Mouse (Mus musculus) lung, postnatal 36 days (tissue): Measurements from ENCODE around the gene Ubl3.

Source experiments
- DNase-seq: peaks from one replicate; pipeline ENCODE4 v3.0.0; 2022; ENCODE audit warnings: mixed read lengths

Ubl3 gene

DNA sequence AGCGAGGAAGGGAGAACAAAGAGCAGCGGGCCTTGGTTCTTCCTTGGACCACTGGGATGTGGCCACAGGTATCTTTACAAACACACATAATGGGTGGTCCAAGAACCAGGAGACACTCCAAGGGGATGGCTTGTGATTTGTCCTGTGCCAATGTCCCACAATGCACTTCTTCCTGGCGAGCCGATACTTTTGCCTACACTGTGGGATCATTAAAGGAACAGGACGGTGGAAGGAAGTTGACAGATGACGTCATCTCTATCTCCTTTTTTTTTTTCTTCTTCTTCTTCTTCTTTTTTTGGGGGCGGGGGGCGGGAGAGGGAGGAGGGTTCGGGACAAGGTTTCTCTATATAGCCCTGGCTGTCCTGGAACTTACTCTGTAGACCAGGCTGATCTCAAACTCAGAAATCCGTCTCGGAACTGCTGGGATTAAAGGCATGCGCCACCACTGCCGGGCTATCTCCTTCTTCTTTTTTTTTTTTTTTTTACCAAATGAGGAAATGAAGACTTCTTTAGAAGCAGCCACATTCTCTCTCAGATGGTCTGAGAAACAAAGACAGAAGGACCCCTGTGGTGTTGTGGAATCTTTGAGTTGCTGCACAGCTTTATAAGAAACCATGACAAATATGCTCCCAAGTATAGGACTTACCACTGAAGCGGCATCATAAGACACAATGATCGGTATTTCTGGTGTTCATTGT lies 6.8 kb upstream of the Ubl3 start:
- DNase-seq = no peak

DNA sequence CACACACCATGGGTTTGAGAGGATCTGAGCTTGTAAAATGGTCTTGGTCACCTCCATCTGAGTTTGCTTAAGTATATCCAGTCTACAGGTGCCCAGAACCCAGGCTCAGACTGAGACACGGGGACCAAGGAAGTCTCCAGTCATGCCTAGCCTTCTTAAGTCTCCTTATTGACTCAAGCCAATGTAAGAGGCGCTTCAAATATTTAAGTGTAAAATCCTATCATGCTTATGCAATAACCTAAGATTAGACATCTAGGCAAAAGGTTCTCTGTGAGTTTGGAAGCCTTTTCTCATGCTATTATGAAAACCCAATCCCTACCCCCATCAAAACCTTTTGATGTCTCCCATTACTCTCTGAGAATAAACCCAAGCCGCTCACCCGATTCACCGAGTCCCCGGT lies 5.9 kb upstream of the Ubl3 start:
- DNase-seq = peak; percentile 43

DNA sequence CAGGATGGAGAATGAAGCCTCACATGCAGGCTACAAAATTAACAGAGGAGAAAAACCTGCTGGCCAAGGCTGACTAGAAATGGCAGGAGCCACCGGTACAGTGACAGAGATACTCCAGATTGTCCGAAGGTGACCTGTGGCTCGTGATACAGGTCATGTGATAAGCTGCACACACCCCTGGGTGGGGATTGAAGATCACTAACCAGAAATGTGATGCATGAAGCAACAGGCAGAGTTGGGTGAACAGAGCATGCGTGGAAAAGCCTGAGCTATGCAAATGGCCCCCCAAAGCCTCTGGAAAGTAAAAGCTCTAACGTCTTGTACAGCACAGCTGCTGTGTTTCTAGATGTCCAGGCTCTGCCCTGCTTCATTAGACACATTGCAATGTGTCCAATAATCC lies 3.9 kb upstream of the Ubl3 start:
- peak; percentile 61 for DNase-seq

DNA sequence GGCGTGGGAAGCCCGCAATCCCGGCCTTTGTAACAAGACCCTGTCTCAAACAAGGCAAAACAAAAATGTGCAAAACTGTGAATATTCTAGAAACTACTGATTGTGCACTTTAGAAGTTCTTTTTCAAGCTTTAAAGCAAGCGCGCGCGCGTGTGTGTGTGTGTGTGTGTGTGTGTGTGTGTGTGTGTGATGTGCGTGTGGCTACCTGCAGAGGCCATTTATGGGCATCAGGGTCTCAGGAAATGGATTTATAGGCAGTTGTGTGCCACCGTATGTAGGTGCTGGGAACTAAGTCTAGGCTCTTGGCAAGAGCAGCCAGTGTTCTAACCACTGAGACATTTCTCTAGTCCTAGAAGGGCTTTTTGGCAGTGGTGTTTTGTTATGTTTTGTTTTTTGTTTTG lies 2.6 kb upstream of the Ubl3 start:
- DNase-seq = no peak

DNA sequence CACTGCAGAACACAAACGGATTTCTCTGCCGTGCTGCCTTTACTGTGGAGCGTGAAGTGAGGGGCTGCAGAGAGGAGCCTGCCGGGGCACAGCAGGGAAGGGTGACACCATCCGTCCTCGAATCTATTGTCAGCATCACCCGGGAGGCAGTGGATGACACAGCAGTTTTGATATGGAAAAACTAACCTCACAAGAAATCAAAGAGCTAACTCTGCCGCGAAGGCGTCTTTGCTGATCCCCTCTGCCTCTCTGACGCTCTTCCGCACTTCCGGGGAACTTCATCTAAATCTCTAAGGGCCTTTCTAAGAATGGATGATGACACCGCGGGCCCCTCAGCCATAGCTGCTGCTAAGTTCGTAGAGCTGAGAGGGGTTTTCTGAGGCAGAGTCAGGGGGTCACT lies 2.1 kb upstream of the Ubl3 start:
- DNase-seq = no peak

DNA sequence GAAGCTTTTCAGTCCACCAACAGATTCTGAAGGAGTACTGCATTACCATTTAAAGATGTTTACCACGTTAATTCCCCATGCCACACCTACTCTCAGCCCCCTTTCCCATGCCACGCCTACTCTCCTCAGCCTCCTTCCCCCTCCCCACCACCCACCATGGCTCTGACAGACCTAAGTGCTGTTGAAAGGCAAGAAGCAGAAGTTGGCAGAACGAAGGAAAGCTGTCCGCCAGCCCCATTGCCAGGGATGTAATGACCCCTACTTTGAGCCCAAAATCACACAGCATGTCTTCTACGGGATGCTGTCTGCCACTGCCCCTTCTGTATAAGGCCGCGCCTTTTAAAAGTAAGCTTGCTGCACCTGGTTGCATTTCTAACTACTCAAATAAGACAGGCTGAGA lies 1.7 kb upstream of the Ubl3 start:
- no peak for DNase-seq

DNA sequence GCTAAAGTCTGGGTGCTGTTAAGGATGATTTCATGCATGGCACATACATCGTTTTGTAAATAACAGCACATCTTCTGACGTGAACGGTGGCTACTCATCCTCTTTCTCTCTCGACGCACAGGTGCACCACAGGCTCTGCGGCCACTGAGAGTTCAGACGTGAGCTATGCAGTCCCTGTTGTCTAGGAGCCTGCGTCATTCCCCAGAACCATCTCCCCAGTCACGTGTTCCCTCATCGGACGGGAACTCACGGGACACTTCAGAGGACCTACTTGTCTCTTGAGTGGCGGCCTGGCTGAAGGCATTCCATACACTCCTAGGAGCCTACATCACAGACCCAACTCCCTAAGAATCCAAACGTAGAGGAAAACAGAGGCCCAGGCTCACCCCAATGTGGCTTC lies 1.1 kb upstream of the Ubl3 start:
- peak; percentile 74 for DNase-seq

DNA sequence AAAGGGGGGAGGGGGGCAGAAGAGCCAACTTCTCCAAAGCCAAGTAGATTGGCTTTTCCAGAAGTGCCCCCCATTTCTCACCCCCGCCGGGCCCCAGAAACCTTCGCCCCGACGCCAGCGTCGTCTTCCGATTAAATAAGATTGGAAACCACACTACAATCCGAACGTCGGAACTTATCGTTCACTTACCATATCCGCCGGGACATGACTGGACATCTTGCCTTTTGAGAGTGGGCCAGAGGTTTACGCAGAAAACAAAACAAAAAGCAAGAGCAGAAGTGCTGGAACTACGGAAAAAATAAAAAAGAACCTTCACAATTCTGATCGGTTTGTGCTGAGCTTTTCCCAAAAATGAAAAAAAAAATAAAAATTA lies 839 bp downstream of the Ubl3 start:
- peak; percentile 58 for DNase-seq

DNA sequence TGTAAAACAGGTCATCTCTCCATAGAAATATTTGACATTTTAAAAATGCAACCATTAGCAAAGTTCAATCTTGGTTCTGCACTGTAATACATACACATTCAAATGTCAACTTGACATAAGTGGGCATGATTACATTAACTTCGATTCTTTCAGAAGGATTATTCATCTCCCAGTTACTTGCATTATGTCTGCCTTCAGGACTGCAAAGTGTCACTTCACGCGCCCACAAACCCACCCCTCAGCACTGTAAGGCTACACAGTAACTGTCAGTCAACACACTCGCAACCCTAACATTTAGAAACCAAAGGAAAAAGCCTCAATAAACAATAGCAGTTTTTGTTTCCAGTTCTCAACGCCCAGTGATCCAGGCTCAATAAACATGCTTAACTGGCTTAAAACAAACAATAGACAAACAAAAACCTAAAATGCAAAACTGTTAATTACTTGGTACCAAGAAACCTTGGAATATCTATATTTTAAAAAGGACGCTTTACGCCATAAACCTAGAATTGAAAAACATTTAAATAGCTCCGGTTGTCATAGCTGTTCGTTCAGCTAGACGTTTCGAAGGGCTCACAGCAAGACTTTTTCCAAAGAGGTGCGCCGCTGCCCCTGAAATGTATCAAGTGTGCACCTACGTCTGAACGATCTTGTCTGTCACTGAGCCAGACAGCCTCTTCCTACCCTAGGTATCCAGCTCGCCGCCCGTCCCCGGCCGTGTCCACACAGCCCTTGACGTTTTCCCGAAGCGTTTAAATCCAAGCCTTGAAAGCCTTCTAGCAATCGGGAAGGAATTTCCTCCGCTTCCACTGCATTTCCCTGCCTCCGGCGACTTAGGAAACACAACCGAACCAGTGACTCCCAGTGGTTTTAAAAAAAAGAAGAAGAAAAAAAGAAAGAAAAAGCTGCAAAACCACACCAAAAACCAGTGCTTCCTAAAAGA lies 1.5 kb downstream of the Ubl3 start:
- peak; percentile 60 for DNase-seq

DNA sequence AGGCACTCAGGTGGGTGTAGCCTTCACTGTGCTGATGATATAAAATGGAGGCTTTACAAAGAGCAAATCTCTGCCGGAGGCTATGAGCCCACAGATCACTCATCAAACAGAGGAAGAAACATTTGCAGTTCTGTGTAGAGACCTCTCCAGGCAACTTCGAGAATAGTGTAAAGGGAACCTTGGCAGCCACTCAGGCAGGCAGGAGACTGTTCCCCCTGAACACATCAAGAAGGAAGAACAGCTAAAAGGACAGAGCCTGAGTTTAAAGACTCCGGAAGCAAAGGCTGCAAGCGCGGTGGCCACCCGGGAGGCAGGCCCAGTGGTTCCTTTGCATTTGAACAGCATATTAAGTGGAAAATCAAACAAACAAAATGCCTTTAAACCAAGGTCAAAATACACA lies 2.2 kb downstream of the Ubl3 start:
- DNase-seq = peak; percentile 63

DNA sequence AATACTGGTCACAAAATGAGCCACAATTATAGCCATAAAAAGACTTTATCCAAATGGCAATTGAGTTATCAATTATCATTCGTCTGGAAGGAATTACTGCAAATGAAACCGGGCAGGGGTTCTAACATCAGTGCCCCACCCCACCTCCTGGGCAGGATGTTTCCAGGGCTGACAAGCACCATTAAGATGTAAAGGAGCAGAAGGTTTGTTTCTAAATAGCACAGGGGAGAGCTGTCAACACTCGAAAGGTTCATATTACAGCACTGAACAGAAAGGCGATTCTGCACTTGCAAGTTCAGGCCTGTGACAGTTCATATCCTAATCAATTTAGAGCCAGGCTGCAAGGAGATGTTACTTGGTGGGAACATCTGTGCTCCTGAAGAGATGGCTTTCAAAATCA lies 3.3 kb downstream of the Ubl3 start:
- no peak for DNase-seq

DNA sequence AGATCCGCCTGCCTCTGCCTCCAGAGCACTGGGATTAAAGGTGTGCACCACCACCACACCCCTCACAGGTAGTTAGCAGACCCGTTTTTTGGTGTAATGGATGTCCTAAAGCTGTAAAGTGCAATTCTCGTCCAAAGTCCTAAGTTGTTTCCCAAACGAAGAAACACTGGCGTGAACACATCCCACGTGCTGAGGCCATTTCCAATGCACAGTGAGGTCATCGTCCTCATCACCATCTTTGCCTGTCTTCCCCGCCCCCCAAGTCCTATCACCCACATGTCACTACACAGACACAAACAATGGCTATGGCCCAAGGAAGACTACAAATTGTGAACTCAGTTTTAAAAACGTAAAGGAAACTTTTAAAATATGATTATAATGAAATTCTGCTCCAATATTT lies 4.0 kb downstream of the Ubl3 start:
- DNase-seq = peak; percentile 42

DNA sequence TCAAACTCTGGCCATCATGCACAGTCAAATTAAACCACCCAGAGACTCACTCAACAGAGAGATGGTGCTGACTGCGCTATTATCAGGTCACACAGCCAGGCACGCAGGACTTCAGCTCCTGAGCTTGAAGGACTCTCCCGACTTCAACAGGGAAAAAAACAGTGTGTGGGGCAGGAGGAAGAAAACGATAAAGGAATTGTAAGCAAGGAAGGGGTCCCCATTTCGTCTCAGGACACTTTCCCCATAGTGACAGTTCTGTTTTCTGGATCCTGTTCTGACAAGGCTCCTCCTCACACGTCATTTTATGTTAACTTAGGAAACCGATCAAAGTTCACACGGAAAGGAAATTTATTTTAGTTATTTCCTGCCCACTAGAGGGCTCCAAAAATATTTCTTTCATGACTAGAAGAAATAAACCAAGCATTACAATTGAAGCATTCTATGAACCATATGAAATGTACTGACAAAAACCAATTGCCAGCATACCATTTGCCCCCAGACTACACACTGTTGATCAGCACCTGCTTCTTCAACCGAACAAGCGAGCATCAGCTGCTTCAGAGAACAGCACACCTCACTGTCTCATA lies 4.6 kb downstream of the Ubl3 start:
- peak; percentile 62 for DNase-seq

DNA sequence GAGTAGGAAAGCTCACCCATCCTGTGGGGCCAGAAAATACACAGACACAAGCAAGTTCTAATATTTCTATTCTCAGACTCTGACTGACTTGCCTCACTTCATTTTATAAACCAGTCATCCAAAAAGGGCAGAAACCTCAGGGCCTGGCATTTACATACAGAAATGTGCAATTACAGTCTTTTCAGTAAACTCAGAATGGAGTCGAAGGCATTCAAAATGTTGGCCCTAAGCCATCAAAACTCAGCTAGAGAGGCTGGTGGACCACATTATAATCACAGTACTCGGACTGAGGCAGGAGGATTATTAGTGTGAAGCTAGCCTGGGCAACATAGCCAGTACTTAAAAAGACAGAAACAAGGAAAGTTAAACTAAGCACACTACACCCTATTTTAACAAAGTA lies 5.6 kb downstream of the Ubl3 start:
- no peak for DNase-seq

DNA sequence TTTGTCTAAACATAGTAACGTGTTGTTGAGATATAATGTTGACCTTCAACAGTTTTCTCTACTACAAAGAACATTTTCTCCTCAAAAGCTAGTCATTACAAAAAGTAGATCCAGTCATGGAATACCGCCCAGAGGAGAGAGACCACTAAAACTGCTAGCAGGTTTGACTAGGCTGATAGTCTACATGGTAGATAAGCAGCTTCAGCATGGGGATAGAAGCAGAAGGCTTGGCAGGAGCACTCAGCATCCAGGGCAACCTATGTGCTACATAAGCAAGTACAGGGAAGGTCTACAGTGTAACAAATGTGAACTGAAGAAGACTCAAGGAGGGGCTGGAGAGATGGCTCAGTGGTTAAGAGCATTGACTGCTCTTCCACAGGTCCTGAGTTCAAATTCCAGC lies 7.9 kb downstream of the Ubl3 start:
- no peak for DNase-seq

DNA sequence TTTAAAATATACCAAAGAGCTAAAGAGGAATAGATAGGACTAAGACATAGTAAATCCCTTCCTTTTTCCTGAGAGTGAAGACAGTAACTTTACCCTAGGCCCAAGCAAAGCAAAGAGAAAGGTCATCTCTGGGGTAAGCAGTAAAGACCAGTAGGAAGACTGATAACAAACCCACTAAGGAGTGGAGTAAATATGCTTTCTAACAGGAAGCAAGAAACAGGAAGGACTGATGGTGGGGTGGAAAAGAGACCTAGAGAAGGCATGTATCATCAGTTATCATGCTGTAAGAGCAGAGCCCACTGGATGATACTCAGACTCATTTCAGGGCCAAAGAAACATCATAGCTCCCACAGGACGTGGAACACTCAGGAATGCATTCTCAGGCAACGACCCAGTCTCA lies 10.4 kb downstream of the Ubl3 start:
- DNase-seq = no peak

DNA sequence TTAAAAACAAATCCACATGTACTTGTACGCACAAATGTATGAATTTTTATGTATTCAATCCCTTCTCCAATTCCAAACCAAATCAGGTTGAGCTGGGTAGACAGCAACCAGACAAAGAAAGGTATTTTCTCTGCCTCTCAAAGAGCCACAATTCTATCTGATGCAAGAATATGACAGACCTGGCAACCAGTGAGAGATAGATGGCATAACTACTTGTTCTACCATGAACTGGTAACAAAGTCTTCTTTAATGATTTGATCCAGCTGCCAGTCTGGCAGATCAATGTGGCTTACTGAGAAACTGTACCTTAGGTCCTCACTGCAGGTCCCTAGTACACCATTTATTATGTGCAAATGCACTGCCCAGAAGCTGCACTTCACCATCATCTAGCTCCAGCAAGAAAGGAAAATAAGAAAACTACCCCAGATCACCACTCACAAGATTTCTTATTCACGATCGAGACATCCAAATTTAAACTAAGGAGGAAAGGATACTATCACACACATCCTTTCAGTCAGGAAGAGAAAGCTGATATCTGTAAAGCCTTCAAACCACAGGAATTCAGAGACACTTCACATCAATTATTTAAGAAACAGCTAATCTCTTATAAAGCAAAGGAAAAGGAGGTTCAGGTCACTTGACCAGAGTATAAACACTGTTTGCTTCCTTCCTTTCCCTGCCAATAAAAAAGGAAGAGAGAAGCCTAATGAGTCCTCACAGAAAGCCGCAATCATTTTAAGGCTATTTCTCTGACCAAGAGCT lies 16.7 kb downstream of the Ubl3 start:
- no peak for DNase-seq

DNA sequence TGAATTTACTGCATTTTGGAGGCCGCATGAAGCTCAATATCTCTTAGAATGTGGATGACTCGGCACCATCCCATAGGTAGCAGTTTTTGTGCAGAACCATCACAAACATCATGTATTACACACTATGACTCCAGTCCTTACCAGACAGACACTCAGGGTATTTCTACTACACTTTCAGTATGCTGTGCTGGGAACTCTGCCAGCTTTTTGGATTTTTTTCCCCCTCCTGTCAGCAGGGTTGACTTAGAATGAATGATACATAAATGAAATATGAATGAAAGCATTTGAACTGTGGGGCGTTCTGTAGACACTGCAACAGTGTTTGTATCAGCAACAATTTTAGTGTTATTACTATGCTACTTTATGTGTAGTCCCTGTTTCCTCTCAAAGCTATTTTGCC lies 17.9 kb downstream of the Ubl3 start:
- peak; percentile 53 for DNase-seq

DNA sequence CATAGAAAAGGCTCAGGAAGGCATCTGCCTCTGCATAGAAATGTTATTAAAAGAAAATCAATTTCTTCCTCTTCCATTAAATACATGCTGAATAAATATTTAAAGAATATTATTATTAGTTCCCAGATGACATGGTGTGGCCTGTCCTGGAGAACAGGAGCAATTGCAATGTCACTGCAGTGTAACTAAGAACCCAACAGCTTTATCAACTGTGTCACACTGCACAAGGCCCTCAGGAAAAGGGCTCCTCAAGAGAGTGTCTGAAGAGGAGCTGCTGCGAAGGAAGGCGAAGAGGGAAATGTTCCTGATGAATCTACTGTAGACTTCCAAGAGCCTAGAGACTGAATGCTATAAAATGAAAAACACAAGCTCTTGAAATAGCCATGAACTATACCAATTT lies 18.7 kb downstream of the Ubl3 start:
- DNase-seq = no peak

DNA sequence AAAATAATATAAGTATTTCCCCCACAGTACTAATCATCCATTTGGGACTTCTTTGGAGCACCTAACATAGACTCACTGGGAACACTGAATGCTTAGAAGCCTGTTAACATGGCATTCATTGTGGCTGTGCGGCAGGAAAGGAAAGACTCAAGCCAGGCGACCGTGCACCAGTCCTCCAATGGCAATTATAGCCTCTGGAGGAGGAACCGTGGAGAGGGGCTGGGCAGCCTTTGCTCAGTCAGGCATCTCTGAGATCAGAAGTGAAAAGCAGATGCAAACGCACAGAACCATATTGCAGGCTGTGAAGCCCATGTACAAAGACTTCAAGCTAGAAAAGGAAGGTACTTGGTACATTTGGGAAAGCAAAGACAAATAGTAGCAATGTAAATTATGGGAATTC lies 20.4 kb downstream of the Ubl3 start:
- DNase-seq = no peak

DNA sequence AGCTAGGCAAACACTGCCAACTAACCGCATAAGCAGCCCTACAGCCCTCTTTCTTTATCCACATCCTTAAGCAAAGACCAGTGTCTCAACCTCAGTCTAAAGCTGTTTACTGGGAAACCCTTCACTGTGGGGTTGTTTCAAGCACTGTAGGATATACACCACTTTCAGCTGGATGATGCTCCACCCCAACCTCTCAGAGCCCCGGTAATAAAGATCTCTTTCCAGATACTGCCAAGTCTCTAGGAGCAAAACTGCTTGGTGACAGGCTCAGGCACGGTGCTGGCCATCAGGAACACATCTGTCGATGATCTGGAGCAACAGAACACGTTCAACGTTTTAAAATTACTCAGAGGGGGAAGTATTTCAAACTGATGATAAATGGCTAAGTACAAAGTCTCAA lies 25.0 kb downstream of the Ubl3 start:
- DNase-seq = no peak

DNA sequence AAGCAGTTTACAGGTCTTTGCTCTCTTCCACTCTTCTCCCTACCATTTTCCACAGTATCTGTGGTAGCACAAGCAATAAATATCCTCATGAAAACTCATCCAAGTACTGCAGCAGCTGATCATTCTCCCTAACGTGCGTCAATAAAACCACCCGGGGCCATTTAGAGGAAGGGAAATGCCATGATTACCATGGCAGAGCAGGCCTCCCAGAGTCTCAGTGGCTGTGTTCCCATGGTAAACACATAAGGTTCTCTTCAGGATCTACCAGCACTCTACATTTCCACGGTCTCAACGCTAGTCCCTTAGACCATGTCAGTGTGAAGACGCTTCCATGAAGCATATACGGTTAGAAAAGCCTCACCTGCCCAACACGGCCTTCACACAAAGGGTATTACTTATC lies 26.0 kb downstream of the Ubl3 start:
- no peak for DNase-seq

DNA sequence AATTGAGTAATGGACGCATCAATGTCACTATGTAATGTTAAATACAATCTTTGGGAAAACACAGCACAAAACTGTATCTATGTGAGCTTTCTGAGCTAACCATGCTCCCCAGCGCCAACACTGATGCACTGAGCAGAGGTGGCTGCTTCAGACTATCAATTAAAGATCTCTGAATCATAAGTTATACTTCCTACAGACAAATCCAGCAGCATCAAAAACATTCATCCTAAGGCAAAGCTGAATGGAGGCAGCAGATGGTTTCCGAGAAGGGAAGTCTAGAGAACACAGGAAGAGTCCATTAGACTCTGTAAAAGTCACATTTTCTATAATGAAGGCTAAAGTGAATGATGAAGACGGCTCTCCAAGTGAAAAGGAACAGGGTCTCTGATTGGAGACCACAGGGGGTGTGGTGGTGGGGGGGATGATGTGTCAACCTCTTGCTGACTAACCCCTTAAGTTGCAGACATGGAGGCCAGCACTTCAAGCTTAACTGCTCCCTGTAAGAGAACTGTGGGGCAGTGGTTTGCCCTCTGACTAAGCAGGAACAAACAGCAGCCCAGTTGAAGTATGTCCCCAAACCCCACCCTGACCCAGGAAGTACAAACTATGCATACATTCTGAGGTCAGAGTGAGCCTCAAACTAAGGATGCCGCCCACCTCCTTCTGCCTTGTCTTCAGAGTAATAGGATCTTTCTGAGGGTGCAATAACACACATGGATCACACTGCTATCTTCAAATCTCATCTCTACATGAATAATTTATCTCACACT lies 29.2 kb downstream of the Ubl3 start:
- no peak for DNase-seq
